Mouse (Mus musculus) heart, postnatal 10 days (tissue): ENCODE measurements around the gene Gm37240. TPM values are rescaled to one million over a fixed set of nuclear protein-coding genes. Genes with fewer than 3 reads are reported as not detected.

ENCODE experiments used
- DNase-seq, 2 experiments: peaks; one replicate each; pipeline ENCODE4 v3.0.0; 2021
- intact Hi-C: fragments of 180-260 bp; cut with DNase I; formaldehyde crosslinking; loops from one replicate; pipeline ENCODE4 v1.15.1; 2025
- total RNA-seq, 2 experiments: library from RNA; stranded (reverse); gene quantifications; 2 replicates each; pipeline ENCODE4 v1.2.3; 2021

Gene Gm37240
- total RNA-seq, 2 experiments from 2014 or later, result 21.2 to 37.3 TPM

DNA sequence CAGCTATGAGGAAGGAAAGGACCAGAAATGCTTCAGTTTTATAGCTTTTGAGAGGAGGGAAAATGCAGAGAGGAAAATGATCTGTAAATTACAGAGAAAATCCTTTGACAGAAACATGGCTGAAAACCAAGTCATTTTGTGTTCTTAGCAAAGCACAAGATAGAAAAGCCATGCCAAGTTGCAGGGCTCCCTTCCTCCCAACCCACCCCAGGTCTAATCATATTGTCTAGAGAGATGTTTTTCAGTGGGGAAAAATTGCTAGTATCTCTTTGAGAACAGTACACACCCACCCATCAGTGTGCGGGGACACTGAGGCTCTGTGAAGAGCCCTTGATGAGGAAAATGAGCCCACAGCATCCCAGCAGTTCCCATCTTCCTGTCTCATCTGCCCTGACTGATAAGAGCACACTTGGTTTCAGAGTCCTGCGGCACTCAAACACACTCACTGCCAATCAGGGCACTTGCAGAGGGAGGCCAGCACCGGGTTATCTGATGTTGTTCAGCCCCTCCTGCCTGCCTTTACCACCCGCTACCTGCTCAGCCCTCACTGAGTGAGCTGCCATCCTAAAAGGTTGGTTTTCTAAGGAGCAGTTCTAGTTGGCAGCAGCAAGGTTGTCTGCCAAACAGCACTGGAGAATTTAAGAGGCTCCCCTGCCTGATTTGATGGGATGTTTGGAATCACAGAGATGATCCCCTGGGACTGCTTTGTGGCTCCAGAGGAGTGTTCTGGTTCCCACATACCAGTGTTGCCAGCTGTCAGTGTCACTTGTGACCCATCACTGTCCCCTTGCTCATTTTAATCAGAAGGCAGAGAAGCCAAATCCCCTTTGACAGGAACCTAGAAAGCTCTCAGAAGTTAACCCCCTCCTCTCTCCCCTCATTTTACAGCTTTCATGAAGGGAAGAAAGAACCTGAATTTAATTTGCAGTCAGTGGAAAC lies 234.3 kb downstream of the Gm37240 start:
- DNase-seq, result no peak
- intact Hi-C loops, result no loop called here

DNA sequence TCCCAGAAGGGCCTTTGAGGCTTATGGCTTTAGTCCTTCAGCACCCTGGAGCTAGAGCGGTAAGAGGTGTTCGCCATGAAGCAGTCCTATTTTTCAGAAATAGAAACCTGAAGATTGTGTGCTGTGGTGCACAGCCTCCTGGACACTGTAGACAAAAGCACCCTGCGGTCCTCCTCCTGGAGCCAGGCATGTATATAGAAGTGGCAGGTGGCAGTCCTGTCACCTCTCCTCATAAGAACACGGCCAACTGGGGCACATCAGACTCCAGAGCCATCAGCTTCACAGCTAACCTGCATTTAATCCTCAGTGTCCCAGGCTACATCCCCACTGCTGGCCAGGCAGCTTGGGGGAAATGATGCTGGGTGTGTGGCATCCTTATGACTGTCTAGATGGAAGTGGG lies 238.1 kb downstream of the Gm37240 start:
- intact Hi-C loops, result no loop called here
- no peak for DNase-seq

DNA sequence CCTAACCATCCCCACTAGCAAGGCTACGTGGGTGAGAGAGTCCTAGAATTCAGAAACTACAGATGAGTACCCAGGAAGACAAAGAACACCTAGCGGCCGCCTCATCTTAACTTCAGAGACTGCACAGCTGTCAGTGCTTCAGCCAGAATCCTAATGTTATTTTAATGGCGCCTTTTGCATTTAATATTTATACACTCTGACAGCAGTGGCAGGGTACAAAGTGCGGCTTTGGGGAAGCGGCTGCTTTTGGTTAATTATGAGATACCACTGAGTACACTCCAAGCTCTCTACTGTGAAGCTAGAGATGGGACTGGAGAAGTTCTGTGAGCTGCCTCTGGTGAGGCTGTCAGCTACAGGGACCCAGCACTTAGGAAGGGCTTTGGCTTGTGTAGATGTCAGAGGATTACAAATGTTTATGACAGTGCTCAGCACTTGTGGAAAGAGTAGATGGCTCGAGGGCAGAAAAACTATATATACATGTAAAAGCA lies 241.8 kb downstream of the Gm37240 start:
- intact Hi-C loops, result no loop called here
- no peak for DNase-seq

DNA sequence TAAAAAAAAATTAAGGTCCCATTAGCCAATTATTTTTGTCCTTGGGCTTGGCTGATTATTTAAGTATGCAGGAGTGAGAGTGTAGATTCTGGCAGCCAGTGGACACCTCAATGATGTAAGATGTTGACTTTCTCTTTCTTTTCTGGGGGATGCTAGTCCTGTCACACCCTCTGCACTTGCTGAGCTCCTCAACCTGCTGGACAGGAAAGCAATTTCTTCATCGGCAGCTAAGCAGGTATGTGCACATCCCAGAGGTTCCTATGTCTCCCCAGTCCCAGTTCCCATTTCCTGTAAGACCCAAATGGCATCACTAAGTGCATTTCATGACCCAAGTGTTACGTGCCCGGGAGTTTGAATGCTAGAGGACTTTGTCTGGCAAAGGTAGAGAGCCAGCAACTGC lies 242.5 kb downstream of the Gm37240 start:
- intact Hi-C loops, result no loop called here
- DNase-seq, result no peak

DNA sequence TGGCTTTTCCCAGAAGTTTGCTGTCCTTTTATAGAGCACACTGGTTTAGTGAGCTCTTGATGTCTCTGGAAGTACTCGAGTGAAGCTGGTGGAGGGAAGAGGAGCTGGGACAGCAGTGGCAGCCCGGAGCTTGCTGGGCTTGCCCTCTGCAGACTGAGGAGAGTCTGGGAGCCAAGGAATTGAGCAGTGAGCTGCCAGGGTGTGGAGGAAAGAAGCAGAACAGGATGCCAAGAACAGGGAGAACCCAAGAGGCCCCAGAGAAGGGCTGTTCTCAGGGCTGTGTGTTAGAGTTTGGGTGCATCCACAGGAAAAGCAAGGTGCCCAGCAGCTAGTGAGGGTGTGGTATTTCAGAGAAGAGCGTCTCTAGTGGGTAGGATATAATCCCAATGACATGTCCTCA lies 245.6 kb downstream of the Gm37240 start:
- intact Hi-C loops, result no loop called here
- DNase-seq, result no peak

DNA sequence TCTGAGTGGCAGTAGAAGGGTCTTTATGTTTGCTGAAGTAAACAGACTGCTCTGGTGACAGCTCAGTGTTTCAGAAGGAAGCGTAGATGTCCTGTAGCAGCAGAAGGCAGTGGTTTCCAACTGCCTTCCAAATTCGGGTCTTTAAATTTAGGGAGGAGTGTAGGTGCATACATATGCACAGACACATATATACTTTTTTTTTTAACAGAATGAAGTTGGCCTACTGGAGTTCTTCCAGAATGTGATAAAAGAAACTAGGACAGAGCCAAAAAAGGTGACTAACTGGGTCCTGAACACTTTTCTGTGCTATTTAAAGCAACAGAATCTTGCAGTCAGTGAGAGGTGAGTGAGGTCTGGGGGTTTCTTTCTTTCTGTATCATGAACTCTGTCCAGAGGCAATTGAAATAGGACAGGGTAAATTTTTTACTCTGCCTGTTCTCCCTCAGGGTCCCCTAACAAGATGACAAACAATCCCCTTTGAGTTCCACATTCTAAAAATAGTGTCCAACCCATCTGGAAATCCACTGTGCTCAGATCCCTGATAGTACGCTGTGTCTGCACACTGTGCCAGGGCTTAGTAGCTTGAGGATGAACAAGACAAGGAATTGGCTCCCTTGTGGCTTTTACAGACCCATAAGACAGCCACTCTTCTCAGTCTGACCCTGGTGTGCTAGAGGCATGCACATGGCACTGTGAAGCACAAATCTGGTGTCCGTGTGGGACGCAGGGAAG lies 250.4 kb downstream of the Gm37240 start:
- intact Hi-C loops, result no loop called here
- DNase-seq, result peak; percentile 23 to 36

DNA sequence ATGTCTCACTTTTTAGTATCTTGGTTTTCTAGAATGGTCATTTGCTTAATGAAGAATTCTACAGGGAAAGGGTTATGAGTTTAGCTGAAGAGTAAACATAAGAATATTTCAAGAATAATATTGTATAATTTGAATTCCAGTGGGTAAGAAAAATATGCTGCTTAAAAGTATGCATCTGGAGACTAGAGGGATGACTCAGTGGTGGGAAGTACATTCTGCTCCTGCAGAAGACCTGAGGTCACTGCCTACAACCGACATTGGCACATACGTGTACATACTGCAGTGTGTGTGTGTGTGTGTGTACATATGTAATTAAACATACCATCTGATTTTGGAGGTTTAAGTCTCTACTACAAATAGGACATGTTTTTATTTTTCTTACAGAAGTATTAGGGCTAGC lies 251.7 kb downstream of the Gm37240 start:
- DNase-seq, result no peak
- intact Hi-C loops, result no loop called here

DNA sequence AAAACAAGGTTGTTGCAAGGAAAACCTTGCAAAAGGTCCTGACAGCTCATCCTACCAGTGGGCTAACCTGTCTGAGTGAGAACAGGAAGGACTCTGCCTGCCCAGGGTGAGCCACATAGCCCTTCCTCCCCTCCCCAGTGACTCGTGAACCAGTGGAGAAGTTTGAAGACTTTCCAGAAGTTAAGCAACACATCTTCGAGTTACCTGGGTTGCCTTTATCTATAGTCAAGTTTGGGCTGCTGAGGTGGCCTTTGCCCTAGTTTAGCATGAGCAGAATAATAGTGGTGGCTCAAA lies 252.2 kb downstream of the Gm37240 start:
- intact Hi-C loops, result no loop called here

DNA sequence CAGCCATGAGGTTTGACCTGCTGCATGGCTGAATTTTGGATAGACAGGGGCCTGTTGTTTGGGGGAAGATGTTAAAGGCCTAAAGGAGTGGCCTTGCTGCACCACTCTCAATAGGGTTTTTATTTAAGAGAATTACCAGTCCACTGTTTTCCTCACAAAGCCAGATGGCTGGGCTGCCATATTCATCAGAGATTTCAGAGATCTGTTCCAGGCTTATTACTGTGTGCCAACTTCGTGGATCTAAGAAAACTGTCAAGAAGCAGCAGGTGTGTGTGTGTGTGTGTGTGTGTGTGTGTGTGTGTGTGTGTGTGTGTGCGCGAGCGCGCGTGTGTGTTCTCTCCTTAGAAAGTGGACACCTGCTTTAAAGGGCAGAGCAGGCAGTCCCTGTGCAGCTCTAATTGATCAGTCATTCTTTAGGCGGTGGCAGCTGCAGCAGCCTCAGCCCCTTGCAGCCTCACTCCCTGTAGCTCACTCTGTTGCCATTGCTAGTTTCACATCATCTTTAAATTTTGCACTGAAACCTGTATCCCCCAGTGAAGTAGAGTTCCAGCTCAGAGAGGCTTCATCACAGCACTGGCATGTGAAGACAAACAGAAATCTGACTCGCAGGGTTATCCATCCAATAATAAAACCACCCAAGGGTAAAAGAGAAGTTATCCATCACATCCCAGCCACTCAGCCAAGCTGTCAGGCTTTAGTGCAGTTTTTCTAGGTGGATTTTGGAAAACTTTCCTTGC lies 252.8 kb downstream of the Gm37240 start:
- DNase-seq, result no peak
- intact Hi-C loops, result no loop called here

More for the DNA sequence above, 252.2 kb downstream of the Gm37240 start:
- no peak for DNase-seq

DNA sequence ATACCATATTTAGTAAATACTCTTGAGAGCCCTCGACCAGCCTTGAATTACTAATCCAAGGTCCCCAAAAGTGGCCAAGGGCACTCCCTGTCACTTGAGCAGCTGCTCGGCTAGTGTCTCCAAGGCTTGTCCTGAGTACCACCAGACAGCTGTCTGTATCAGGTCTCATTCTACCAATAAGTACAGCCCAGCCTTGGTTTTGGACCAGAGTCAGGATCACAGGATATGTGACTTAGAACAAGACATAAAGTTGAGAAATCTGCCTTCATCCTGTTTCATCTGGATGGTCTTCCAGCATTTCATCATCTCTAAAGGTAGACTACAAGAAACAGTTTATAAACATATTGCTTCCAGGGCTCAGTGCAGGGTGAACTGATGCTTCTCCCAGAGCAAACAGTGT lies 253.6 kb downstream of the Gm37240 start:
- DNase-seq, result no peak
- intact Hi-C loops, result no loop called here

DNA sequence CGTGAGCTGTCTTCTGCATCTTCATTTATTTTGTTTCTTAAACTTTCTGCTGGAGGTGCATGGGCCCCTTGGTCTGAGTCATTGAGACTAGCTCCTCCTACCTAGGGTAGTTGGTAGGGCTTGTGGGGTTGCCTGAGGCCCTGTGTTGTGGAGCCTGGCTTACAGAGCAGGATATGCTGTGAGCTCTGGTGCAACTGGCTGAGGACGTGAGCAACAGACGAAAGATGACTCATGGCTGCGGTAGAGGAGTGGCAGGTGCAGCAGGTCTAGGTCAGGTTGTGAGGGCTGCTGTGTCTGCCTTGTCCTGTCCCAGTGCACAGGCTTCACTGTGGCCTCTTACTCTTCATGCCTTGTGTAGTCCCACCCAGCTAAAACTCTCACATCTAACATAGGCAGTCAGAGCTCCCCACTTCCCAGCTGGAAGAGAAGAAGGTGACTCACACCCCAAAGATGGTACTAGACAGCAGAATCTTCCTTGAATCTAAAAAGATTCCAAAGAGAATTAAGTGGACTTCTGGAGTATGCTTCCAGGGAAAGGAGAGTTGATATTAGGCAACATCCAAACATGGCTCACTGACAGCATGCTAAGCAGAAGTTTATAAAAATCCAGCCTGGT lies 257.3 kb downstream of the Gm37240 start:
- no peak for DNase-seq
- intact Hi-C loops, result no loop called here

DNA sequence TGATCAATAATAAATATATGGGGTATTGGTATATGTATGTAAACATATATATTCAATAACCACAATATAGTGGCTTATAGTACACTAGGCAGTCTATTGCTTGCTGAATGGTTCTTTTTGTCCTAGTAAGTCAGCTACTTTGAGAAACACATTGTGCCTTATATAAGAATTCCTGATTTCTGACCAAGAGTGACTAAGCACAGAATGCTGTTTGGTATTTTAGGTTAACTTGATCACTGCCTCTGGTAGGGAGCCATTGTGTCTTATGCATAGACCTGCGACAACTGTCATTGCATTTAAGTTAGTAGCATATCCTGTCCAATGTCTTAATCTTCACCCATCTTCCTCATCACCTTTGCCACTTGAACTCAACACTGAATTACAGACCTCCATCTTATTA lies 267.6 kb downstream of the Gm37240 start:
- intact Hi-C loops, result no loop called here
- no peak for DNase-seq

DNA sequence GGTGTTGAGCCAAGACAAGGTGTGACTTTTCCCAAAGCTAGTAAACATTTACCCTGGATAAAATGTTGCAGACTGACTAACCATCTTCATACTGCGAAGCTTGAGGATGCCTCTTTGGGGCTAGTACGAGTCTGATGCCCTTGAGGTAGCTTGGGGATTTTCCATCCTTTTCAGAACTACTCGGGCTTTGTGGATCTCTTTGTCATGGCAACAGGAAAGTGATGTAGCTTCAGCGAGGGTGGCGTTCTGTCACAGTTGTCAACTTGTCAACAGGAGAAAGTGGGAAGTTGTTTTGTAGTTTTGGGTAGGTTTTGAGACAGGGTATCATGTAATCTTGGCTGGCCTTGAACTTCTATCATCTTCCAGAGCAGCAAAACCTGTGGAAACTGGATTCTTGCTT lies 268.0 kb downstream of the Gm37240 start:
- no peak for DNase-seq
- intact Hi-C loops, result no loop called here

DNA sequence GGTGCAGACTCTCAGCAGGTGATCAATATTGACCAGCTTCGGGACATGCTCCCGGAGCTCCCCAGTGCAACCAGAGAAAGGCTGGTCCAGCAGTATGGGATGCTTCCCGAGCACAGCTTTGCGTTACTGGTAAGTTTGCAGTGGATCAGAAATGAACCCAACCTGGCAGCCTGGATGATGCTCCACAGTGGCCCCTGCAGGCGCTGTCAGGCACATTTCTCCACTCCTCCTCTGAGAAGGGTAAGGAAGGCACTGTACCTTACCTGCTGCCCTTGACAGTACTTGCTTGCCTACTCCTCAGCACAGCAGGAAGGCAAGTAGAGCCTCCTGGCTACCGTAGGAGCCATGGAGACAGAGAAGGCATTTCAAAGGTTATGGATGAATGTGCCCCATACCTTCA lies 268.4 kb downstream of the Gm37240 start:
- intact Hi-C loops, result no loop called here
- DNase-seq, result no peak

DNA sequence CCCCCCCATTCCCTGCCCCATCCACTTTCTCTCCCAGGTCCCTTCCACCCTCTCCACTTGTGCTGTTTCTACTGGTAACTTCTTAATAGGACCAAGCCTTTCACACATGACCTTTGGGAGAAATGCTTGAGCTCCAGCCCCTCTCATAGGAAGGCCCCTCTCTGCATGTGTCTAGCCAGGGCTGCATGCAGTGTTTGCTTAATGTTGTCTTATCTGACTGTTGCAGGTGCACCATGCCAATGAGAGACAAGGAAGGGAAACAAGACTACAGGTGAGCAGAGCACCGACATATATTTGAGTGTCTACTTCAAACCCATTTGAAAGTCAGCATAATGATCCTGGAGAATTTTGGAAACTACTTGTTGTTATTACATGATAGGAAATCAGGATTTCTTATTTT lies 270.9 kb downstream of the Gm37240 start:
- intact Hi-C loops, result no loop called here
- DNase-seq, result no peak

DNA sequence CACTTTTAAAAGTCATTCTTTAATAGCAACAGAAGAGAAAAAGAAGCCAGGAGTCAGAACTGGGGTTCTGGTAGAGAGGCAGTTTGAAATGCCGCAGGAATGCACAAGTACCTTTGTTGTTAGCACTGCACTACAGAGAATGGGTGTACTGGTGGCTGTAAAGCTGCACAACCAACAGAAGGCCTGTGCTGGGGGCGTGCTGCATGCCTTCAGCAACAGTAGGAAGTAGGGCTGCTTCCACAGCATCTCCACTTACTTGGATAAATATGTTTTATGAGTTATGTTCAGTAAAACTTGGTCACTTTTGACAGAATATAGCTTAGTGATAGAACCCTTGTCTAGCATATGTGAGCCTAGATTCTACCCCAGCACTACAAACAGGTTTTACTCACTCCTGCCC lies 279.6 kb downstream of the Gm37240 start:
- DNase-seq, result no peak
- intact Hi-C loops, result no loop called here

DNA sequence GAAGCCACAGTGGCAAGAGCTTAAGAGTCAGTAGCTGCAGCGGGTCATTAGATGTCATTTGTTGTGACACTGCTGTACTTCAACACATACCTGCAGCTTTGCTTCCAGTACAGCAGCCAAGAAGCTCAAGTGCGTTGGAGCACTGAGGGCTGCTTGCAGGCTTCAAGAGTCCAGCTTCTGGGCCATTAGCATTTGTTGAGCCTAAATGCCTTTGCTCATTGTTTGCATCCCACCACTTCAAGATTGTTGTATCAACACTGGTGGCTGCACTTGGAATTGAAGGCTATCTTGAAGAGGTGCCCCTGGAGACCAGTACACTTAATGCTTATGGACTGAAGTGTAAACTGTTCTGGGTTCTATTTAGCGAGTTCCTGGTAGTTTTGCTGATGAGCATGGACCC lies 280.4 kb downstream of the Gm37240 start:
- intact Hi-C loops, result no loop called here
- no peak for DNase-seq

DNA sequence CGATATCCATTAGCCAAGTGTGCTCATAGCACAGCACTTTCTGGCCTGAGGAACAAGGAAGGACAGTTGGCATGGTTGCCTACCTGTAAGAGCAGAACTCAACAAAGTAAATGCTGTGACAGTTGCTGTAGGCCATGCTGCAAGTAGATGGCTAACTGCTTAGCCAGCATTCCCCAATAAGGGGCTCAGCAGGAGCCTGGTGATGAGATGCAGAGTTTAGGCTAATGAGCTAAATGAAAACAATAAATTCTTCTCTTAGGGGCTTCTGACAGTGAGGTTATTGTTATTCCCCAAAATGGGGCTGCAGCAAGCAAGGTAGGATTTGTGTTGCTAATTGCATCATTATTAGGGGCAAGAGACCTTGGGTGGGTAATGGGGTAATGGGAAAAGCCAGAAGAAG lies 283.5 kb downstream of the Gm37240 start:
- DNase-seq, result no peak
- intact Hi-C loops, result no loop called here

DNA sequence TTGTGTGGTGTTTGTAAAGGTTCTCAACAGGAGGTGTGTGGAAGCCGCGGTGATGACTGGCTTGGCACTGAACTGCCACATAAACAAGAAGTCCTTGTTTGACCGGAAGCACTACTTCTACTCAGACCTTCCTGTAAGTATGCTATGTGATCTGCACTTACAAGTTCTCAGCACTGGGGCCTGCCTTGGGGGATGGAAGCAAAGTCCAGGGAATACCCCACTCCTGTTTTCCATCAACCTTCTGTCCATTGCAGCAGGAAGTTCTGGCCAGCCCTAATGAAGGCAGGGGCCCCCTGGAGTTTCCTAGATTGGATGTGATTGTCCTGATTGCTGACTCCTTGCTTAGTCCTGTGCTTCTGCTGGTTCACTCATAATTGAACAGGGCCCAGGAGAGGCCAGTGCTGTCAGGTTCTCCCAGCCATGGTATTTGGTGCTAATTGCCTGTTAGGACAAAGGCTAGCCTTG lies 285.4 kb downstream of the Gm37240 start:
- intact Hi-C loops, result no loop called here
- no peak for DNase-seq

DNA sequence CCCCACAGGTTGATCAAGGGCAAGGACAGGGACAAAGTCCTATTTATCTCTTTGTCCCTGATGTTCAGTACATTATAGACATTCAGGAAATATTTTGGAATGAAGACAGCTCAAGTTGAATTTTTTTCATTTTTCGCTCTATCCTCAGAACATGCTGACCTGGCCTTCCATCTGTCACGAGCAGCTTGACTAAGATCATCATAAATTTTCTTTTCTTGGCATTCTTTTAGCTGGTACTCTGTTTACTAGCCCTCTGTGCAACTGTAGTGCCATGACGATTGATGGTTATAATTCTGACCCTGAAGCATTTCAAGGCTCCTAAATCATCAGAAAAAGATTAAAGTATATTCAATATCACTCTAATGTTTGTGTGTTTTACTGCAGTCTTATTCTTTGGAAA lies 287.8 kb downstream of the Gm37240 start:
- DNase-seq, result no peak
- intact Hi-C loops, result no loop called here

DNA sequence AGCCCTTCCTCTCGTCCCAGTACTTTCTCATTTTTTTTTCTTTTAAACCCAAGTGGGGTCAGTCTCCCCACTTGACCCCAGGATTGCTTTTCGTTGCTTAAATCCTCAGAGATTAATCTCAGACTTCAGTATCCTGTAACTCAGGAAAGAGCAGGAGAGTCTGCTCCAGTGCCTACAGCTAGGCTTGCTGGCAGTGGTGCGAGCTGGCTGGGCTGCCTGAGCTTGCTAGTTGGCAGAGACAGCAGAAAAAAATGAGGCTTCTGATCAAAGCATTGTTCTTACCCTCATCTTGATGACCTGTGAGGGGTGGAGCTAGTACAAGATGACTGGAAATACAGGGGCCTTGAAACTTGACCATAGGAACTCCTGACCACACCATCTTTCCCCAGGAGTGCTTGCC lies 292.9 kb downstream of the Gm37240 start:
- intact Hi-C loops, result no loop called here
- DNase-seq, result no peak
